Comparison of ENCODE assay signal across 19 mouse cellular contexts in the genomic region with DNA sequence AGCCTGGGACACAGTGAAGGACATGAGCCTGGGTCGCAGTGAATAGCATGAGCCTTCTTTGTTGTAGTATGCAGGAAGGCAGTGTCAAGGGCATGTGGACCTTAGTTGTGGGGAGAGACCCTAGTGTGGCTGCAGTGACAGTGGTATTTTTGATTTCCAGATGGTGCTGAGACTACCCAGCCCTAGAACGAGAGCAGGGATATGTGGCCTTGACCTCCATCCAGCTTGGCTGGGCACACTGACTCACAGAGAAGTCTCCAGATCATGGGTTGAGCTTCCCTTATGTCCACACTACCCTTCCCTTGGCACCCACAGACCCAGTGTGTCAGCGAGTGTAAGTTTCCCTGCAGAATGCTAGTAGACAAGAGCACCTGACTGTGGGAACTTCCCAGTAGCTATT.
"Had no signal": no experiment of that assay in that cellular context is flagged by ENCODE, and none has a peak within 500 bp of the region (broad histone marks: within the 10 kb centered on the region; RNA-seq: fewer than 3 reads in every experiment).

No protein-coding gene starts in this region.

- DNase-seq: kidney, adult 8-10 months; kidney, postnatal 10 days; kidney, postnatal 36 days; left cerebral cortex, postnatal 4 days; liver; liver, embryonic 13.5 days; lung, adult 2 months; lung, postnatal 14 days; lung, postnatal 4 days; midbrain, embryonic 14.5 days; right cerebral cortex, adult 18-20 months; right cerebral cortex, postnatal 25 days; spleen, adult 18-20 months; thymus, postnatal 25 days had no signal

- H3K36me3 ChIP-seq: kidney, embryonic 15.5 days; limb, embryonic 13.5 days; liver, embryonic 13.5 days; neural tube, embryonic 12.5 days; neural tube, embryonic 15.5 days; stomach, embryonic 15.5 days had no signal

- H3K9me3 ChIP-seq: kidney, embryonic 15.5 days; limb, embryonic 13.5 days; liver, embryonic 13.5 days; neural tube, embryonic 12.5 days; neural tube, embryonic 15.5 days; stomach, embryonic 15.5 days had no signal

- H3K27ac ChIP-seq: kidney, embryonic 15.5 days; limb, embryonic 13.5 days; liver, embryonic 13.5 days; neural tube, embryonic 12.5 days; neural tube, embryonic 15.5 days; stomach, embryonic 15.5 days had no signal

- H3K4me1 ChIP-seq: liver, embryonic 13.5 days; neural tube, embryonic 12.5 days; neural tube, embryonic 15.5 days had no signal

- H3K4me3 ChIP-seq: kidney, embryonic 15.5 days; limb, embryonic 13.5 days; liver, embryonic 13.5 days; neural tube, embryonic 12.5 days; neural tube, embryonic 15.5 days; stomach, embryonic 15.5 days had no signal

- H3K27me3 ChIP-seq: kidney, embryonic 15.5 days; limb, embryonic 13.5 days; liver, embryonic 13.5 days; neural tube, embryonic 12.5 days; neural tube, embryonic 15.5 days; stomach, embryonic 15.5 days had no signal
